In genomic region chr9:20952520-20953227, GRCm38 (mm10) we compare ENCODE assay signal across 8 mouse cellular contexts. TPM values are rescaled to one million over a fixed set of nuclear protein-coding genes. Genes with fewer than 3 reads are reported as not detected.
DNase-seq lines count a peak whose midpoint lies in the region; ATAC-seq and TF ChIP-seq lines count a peak whose summit lies in the region.

No protein-coding gene starts in this region.

- in situ Hi-C loops in ES-E14 (cut with MboI; ENCODE audit: low sequenced_read_pairs in 2 of 2, unreplicated experiment in 2 of 2), result no loop called here

- H3K27me3 ChIP-seq in forebrain, embryonic 15.5 days, result no peaks in the 10 kb centered on the region
- H3K27me3 ChIP-seq in lung, embryonic 14.5 days (ENCODE audit: insufficient read depth, low read length), result no peaks in the 10 kb centered on the region
- no peaks in the 10 kb centered on the region for H3K27me3 ChIP-seq in thymus, adult 2 months (ENCODE audit: control insufficient read depth, insufficient read depth, low read length)

- TF ChIP-seq CTCF in layer of hippocampus, adult 2 months (conservative IDR thresholded peaks at IDR 0.05), result peak; percentile 74
- peak; percentile 60 for TF ChIP-seq CTCF in lung, embryonic 14.5 days (IDR thresholded peaks at IDR 0.05; ENCODE audit: low read depth)
- TF ChIP-seq CTCF in olfactory bulb, adult 2 months (IDR thresholded peaks at IDR 0.05; ENCODE audit: insufficient read depth, low read depth, low read length), result peak; percentile 75
- TF ChIP-seq CTCF in thymus, adult 2 months (IDR thresholded peaks at IDR 0.05; ENCODE audit: borderline replicate concordance, control insufficient read depth, extremely low read depth, insufficient read depth, low read length, poor library complexity), result peak; percentile 34; the same call in 1 of the 2 replicates

- H3K4me2 ChIP-seq in forebrain, embryonic 15.5 days (replicated peaks), result peak overlapping the region; percentile 59
- H3K4me2 ChIP-seq in lung, embryonic 14.5 days, result peak overlapping the region; percentile 82

- under 1% methylated on average over 51 of the region's 51 CpGs for WGBS in forebrain, embryonic 15.5 days
- under 1% methylated on average over 51 of the region's 51 CpGs for WGBS in lung, embryonic 14.5 days
- WGBS in olfactory bulb, adult 2 months, result under 1% methylated on average over 51 of the region's 51 CpGs
- WGBS in thymus, adult 2 months, result under 1% methylated on average over 51 of the region's 51 CpGs

- H3K27ac ChIP-seq in ES-E14 (ENCODE audit: insufficient read depth, low read depth, low read length, poor library complexity, severe bottlenecking), result peak overlapping the region; percentile 74
- peak overlapping the region; percentile 93 for H3K27ac ChIP-seq in forebrain, embryonic 15.5 days (replicated peaks)
- peak overlapping the region; percentile 91 for H3K27ac ChIP-seq in layer of hippocampus, adult 2 months
- peak overlapping the region; percentile 91 for H3K27ac ChIP-seq in lung, embryonic 14.5 days (ENCODE audit: low read depth)
- peak overlapping the region; percentile 69 for H3K27ac ChIP-seq in olfactory bulb, adult 2 months (ENCODE audit: insufficient read depth, low read depth, low read length)
- peak overlapping the region; percentile 39; the same call in 1 of the 2 replicates for H3K27ac ChIP-seq in thymus, adult 2 months (ENCODE audit: control insufficient read depth, insufficient read depth, low read length)

- peak; percentile 94 for ATAC-seq in forebrain, embryonic 15.5 days (replicated peaks)
- ATAC-seq in lung, embryonic 14.5 days (ENCODE audit: insufficient read depth), result peak; percentile 96

- H3K4me1 ChIP-seq in ES-E14 (ENCODE audit: control insufficient read depth in 2 of 2, insufficient read depth in 2 of 2, low read length in 2 of 2, poor library complexity in 1 of 2), result peaks cover 2 to 11% of the 10 kb centered on the region in 2 experiments; a peak in 3 of 4 replicates
- peaks cover 16% of the 10 kb centered on the region for H3K4me1 ChIP-seq in forebrain, embryonic 15.5 days
- no peaks in the 10 kb centered on the region; the same call in 1 of the 2 replicates for H3K4me1 ChIP-seq in lung, embryonic 14.5 days (ENCODE audit: insufficient read depth)
- H3K4me1 ChIP-seq in olfactory bulb, adult 2 months (ENCODE audit: control insufficient read depth, insufficient read depth, low read length), result peaks cover 8% of the 10 kb centered on the region
- H3K4me1 ChIP-seq in thymus, adult 2 months (replicated peaks; ENCODE audit: control insufficient read depth, insufficient read depth, low read length), result peaks cover 20% of the 10 kb centered on the region

- H3K9ac ChIP-seq in ES-E14 (ENCODE audit: insufficient read depth, low read depth, low read length, poor library complexity, severe bottlenecking), result peak overlapping the region; percentile 92
- peak overlapping the region; percentile 85 for H3K9ac ChIP-seq in forebrain, embryonic 15.5 days (replicated peaks)
- H3K9ac ChIP-seq in lung, embryonic 14.5 days, result peak overlapping the region; percentile 85

- peak; percentile 82 for TF ChIP-seq POLR2A in olfactory bulb, adult 2 months (IDR thresholded peaks at IDR 0.05; ENCODE audit: insufficient read depth, low read depth, low read length)
- TF ChIP-seq POLR2A in thymus, adult 2 months (IDR thresholded peaks at IDR 0.05; ENCODE audit: control insufficient read depth, extremely low read depth, insufficient read depth, low read length, poor library complexity), result peak; percentile 64

- no peaks in the 10 kb centered on the region for H3K9me3 ChIP-seq in ES-E14 (ENCODE audit: control insufficient read depth, insufficient read depth, low read depth, low read length)
- no peaks in the 10 kb centered on the region for H3K9me3 ChIP-seq in forebrain, embryonic 15.5 days
- no peaks in the 10 kb centered on the region for H3K9me3 ChIP-seq in lung, embryonic 14.5 days (ENCODE audit: low read depth, low read length)

- H3K4me3 ChIP-seq in ES-E14 (ENCODE audit: insufficient read depth in 1 of 2, low read depth in 1 of 2, low read length in 2 of 2, poor library complexity in 1 of 2, severe bottlenecking in 1 of 2), result peak overlapping the region; percentile 83 to 96
- peak overlapping the region; percentile 83 for H3K4me3 ChIP-seq in forebrain, embryonic 15.5 days
- H3K4me3 ChIP-seq in layer of hippocampus, adult 2 months, result peak overlapping the region; percentile 62
- peak overlapping the region; percentile 88 for H3K4me3 ChIP-seq in lung, embryonic 14.5 days (ENCODE audit: low read depth, low read length)
- H3K4me3 ChIP-seq in olfactory bulb, adult 2 months (ENCODE audit: insufficient read depth, low read depth, low read length), result peak overlapping the region; percentile 88
- peak overlapping the region; percentile 70 for H3K4me3 ChIP-seq in thymus, adult 2 months (ENCODE audit: control insufficient read depth, insufficient read depth, low read length)

- peaks cover 4% of the 10 kb centered on the region; the same call in 1 of the 2 replicates for H3K36me3 ChIP-seq in ES-E14 (ENCODE audit: control insufficient read depth, insufficient read depth, low read length, poor library complexity, severe bottlenecking)
- no peaks in the 10 kb centered on the region for H3K36me3 ChIP-seq in forebrain, embryonic 15.5 days
- peaks cover 10% of the 10 kb centered on the region for H3K36me3 ChIP-seq in lung, embryonic 14.5 days (ENCODE audit: insufficient read depth)
- no peaks in the 10 kb centered on the region for H3K36me3 ChIP-seq in thymus, adult 2 months (ENCODE audit: control insufficient read depth, insufficient read depth, low read length)

- intact Hi-C loops in heart, postnatal 36 days (cut with DNase I), result loop anchor here (1.0 to 2.0 kb wide), 2 partner anchors 24 to 48 kb away; partner anchors contain the start of gene S1pr2

- peak; percentile 92 for DNase-seq in ES-E14 (ENCODE audit: low read depth, low spot score)
- DNase-seq in cerebellum, adult 11-12 months, result peak; percentile 99
- DNase-seq in heart, postnatal 36 days, result peak; percentile 89 to 90
- DNase-seq in layer of hippocampus, adult 2 months (ENCODE audit: low spot score in 2 of 2), result peak; percentile 97 to 98
- peak; percentile 98 for DNase-seq in lung, embryonic 14.5 days
- DNase-seq in thymus, adult 2 months, result peak; percentile 96

TF ChIP-seq in ES-E14, 5 proteins besides CTCF, POLR2A, EP300 and RAD21:
- TF ChIP-seq ZNF384 (IDR thresholded peaks at IDR 0.05; ENCODE audit: low read depth, low read length) (peak; percentile 73), HCFC1 (IDR thresholded peaks at IDR 0.05; ENCODE audit: borderline replicate concordance, insufficient read depth, low read length) (peak; percentile 25; the same call in 1 of the 2 replicates), ZC3H11A (IDR thresholded peaks at IDR 0.05; ENCODE audit: borderline replicate concordance, low read depth, low read length) (no peak)
TF ChIP-seq in ES-E14: peak in this region for 2.

RNA-seq across cellular contexts. Expression of gene Dnmt1, which starts 7.0 kb away (rescaled TPM):
- total RNA-seq in ES-E14 (2012; rRNA removed), result 122 and 124 TPM in 2 replicates
- polyA plus RNA-seq in forebrain, embryonic 15.5 days (2015; fragmentation: Nextera tagmentation; extraction: Ambion mirVana), result 80.0 and 84.6 TPM in 2 replicates
- total RNA-seq in heart, postnatal 36 days (2021), result 10 to 100 TPM; 13.0 to 13.6 TPM
- total RNA-seq in layer of hippocampus, adult 2 months (2021), result 10 to 100 TPM; 34.5 to 36.2 TPM
- polyA plus RNA-seq in lung, embryonic 14.5 days (2014; fragmentation: Nextera tagmentation; extraction: Ambion mirVana), result 77.0 and 82.1 TPM in 2 replicates
- 56.5 TPM in 1 of 2 replicates, not detected in the other for polyA plus RNA-seq in olfactory bulb, adult 2 months (2012; ENCODE audit: insufficient read depth, insufficient read length, low replicate concordance, missing spikeins)
- polyA plus RNA-seq in thymus, adult 2 months (2012; rRNA removed), result 142 and 194 TPM in 2 replicates

RNA-seq across cellular contexts. Expression of gene S1pr2, which starts 23.9 kb away (rescaled TPM):
- 35.7 and 62.4 TPM in 2 replicates for total RNA-seq in ES-E14 (2012; rRNA removed)
- 6.9 and 7.5 TPM in 2 replicates for polyA plus RNA-seq in forebrain, embryonic 15.5 days (2015; fragmentation: Nextera tagmentation; extraction: Ambion mirVana)
- total RNA-seq in heart, postnatal 36 days (2021), result 1 to 10 TPM; 3.9 to 5.1 TPM
- 1 to 10 TPM; 1.1 to 1.6 TPM for total RNA-seq in layer of hippocampus, adult 2 months (2021)
- 58.0 and 62.3 TPM in 2 replicates for polyA plus RNA-seq in lung, embryonic 14.5 days (2014; fragmentation: Nextera tagmentation; extraction: Ambion mirVana)
- polyA plus RNA-seq in olfactory bulb, adult 2 months (2012; ENCODE audit: insufficient read depth, insufficient read length, low replicate concordance, missing spikeins), result not detected in 2 replicates
- polyA plus RNA-seq in thymus, adult 2 months (2012; rRNA removed), result 11.0 and 11.2 TPM in 2 replicates

RNA-seq across cellular contexts. Expression of gene Mrpl4, which starts 49.9 kb away (rescaled TPM):
- total RNA-seq in ES-E14 (2012; rRNA removed), result 80.8 and 89.5 TPM in 2 replicates
- 112 and 115 TPM in 2 replicates for polyA plus RNA-seq in forebrain, embryonic 15.5 days (2015; fragmentation: Nextera tagmentation; extraction: Ambion mirVana)
- total RNA-seq in heart, postnatal 36 days (2021), result 100 to 1,000 TPM; 139 to 148 TPM
- 10 to 100 TPM; 63.8 to 64.6 TPM for total RNA-seq in layer of hippocampus, adult 2 months (2021)
- polyA plus RNA-seq in lung, embryonic 14.5 days (2014; fragmentation: Nextera tagmentation; extraction: Ambion mirVana), result 156 and 166 TPM in 2 replicates
- polyA plus RNA-seq in olfactory bulb, adult 2 months (2012; ENCODE audit: insufficient read depth, insufficient read length, low replicate concordance, missing spikeins), result not detected in 2 replicates
- 125 and 140 TPM in 2 replicates for polyA plus RNA-seq in thymus, adult 2 months (2012; rRNA removed)

RNA-seq across cellular contexts. Expression of gene Eif3g, which starts 54.3 kb away (rescaled TPM):
- total RNA-seq in ES-E14 (2012; rRNA removed), result 196 and 239 TPM in 2 replicates
- 267 and 288 TPM in 2 replicates for polyA plus RNA-seq in forebrain, embryonic 15.5 days (2015; fragmentation: Nextera tagmentation; extraction: Ambion mirVana)
- 100 to 1,000 TPM; 104 to 117 TPM for total RNA-seq in heart, postnatal 36 days (2021)
- 100 to 1,000 TPM; 122 to 131 TPM for total RNA-seq in layer of hippocampus, adult 2 months (2021)
- polyA plus RNA-seq in lung, embryonic 14.5 days (2014; fragmentation: Nextera tagmentation; extraction: Ambion mirVana), result 295 and 296 TPM in 2 replicates
- polyA plus RNA-seq in olfactory bulb, adult 2 months (2012; ENCODE audit: insufficient read depth, insufficient read length, low replicate concordance, missing spikeins), result not detected in 2 replicates
- polyA plus RNA-seq in thymus, adult 2 months (2012; rRNA removed), result 137 and 140 TPM in 2 replicates

Comparison
In these comparisons a context has a peak if more than half of its experiments do, and no peak if none do; other contexts are left out.
1. Peak in every context shown above with its lines: DNase-seq, ATAC-seq, H3K4me3 ChIP-seq and H3K27ac ChIP-seq.
2. H3K27ac ChIP-seq: peak in every context shown above with its lines; median percentile 93 in forebrain, embryonic 15.5 days; 91 in layer of hippocampus, adult 2 months; 91 in lung, embryonic 14.5 days; 74 in ES-E14; 69 in olfactory bulb, adult 2 months; 39 in thymus, adult 2 months.
3. RNA of gene Mrpl4, which starts 49.9 kb away (polyA plus RNA-seq): 156 to 166 TPM in lung, embryonic 14.5 days, 125 to 140 TPM in thymus, adult 2 months and 112 to 115 TPM in forebrain, embryonic 15.5 days; not detected in olfactory bulb, adult 2 months; every median in the first group is over 100 times any median in the second.